Mouse (Mus musculus) forebrain, embryonic 11.5 days (tissue): ENCODE results near the gene Tbc1d2b. TPM values are rescaled to one million over a fixed set of nuclear protein-coding genes. Genes with fewer than 3 reads are reported as not detected.

ENCODE experiments used
- ATAC-seq: fragments of 200-750 bp; cut with Nextera tagmentation; replicated peaks from 2 replicates; pipeline ENCODE4 v1.8.0; 2017; ENCODE audit warnings: moderate TSS enrichment; ENCODE audit not compliant: low FRiP score
- DNase-seq: peaks from one replicate; pipeline ENCODE4 v3.0.0-alpha.2; 2017; ENCODE audit warnings: low spot score
- H3K27ac ChIP-seq: fragments of 300-500 bp; sonication (generic); 2 replicates; pipeline ENCODE4 v1.5.1; 2014; ENCODE audit warnings: low read depth, low read length
- H3K27me3 ChIP-seq: fragments of 300-500 bp; sonication (generic); 2 replicates; pipeline ENCODE4 v1.6.1; 2014; ENCODE audit warnings: mild to moderate bottlenecking, low read length, mixed read lengths; ENCODE audit not compliant: control insufficient read depth, insufficient read depth
- H3K36me3 ChIP-seq: fragments of 300-500 bp; sonication (generic); 2 replicates; pipeline ENCODE4 v1.6.1; 2014; ENCODE audit warnings: mild to moderate bottlenecking, low read length, moderate library complexity, mixed read lengths; ENCODE audit not compliant: control insufficient read depth, insufficient read depth
- H3K4me1 ChIP-seq: fragments of 300-500 bp; sonication (generic); replicated peaks from 2 replicates; pipeline ENCODE4 v1.6.1; 2014; ENCODE audit warnings: low read length, mixed read lengths; ENCODE audit not compliant: control insufficient read depth, insufficient read depth
- H3K4me2 ChIP-seq: fragments of 300-500 bp; sonication (generic); 2 replicates; pipeline ENCODE4 v1.6.1; 2014; ENCODE audit warnings: low read depth, mild to moderate bottlenecking, low read length, moderate library complexity, mixed read lengths; ENCODE audit not compliant: severe bottlenecking
- H3K4me3 ChIP-seq: fragments of 300-500 bp; sonication (generic); 2 replicates; pipeline ENCODE4 v1.5.1; 2014; ENCODE audit warnings: low read depth, low read length
- H3K9ac ChIP-seq: fragments of 300-500 bp; sonication (generic); 2 replicates; pipeline ENCODE4 v1.6.1; 2014; ENCODE audit warnings: low read length
- H3K9me3 ChIP-seq: fragments of 300-500 bp; sonication (generic); 2 replicates; pipeline ENCODE4 v1.6.1; 2016; ENCODE audit warnings: low read length, mixed read lengths; ENCODE audit not compliant: control insufficient read depth
- WGBS: fragments of 180-500 bp; shearing (Covaris S2); extraction: QIAGEN DNeasy Blood & Tissue Kit; methylation state at CpG from one replicate; pipeline ENCODE4 v1.1.7; 2014; 5-methylcytosine and 5-hydroxymethylcytosine counted together
- polyA plus RNA-seq: library from polyadenylated mRNA; unstranded; fragments of >200 nt; fragmentation: Nextera tagmentation; extraction: Ambion mirVana; gene quantifications from 2 replicates; pipeline ENCODE4 v1.2.1, GENCODE M21; 2014

Tbc1d2b gene
- polyA plus RNA-seq, 1 experiment from 2014 or later, result 11.6 TPM

- no peak for DNase-seq
- no peaks in the 10 kb centered on the region for H3K4me1 ChIP-seq
- no peak overlapping the region for H3K27ac ChIP-seq
- H3K36me3 ChIP-seq, result no peaks in the 10 kb centered on the region
- no peak overlapping the region for H3K4me2 ChIP-seq
- no peak overlapping the region for H3K4me3 ChIP-seq
- H3K27me3 ChIP-seq, result no peaks in the 10 kb centered on the region
- WGBS, result 73% methylated on average over 13 of the region's 13 CpGs
- no peaks in the 10 kb centered on the region for H3K9me3 ChIP-seq
- ATAC-seq, result no peak
- no peak overlapping the region for H3K9ac ChIP-seq
These were observed 9.8 kb downstream of the Tbc1d2b start for GRCm38 (mm10) chr9:90260600-90261375.

- Histone ChIP-seq H3K27ac (no peak overlapping the region), H3K27me3 (no peaks in the 10 kb centered on the region), H3K4me3 (no peak overlapping the region), H3K9ac (no peak overlapping the region), H3K4me1 (no peaks in the 10 kb centered on the region), H3K36me3 (no peaks in the 10 kb centered on the region), H3K4me2 (no peak overlapping the region), H3K9me3 (no peaks in the 10 kb centered on the region)
- DNase-seq (no peak), ATAC-seq (no peak)
- WGBS, result 94% methylated on average over 6 of the region's 6 CpGs
These were observed 10.5 kb downstream of the Tbc1d2b start for GRCm38 (mm10) chr9:90260079-90260478.

- Histone ChIP-seq H3K9me3 (no peaks in the 10 kb centered on the region), H3K27ac (no peak overlapping the region)
- ATAC-seq, result no peak
These were observed 11.1 kb downstream of the Tbc1d2b start for GRCm38 (mm10) chr9:90259400-90259950.

GRCm38 (mm10) chr9:90257754-90258531 lies 12.7 kb downstream of the Tbc1d2b start:
- H3K36me3 ChIP-seq, result no peaks in the 10 kb centered on the region
- no peaks in the 10 kb centered on the region for H3K9me3 ChIP-seq
- H3K9ac ChIP-seq, result no peak overlapping the region
- WGBS, result 87% methylated on average over 13 of the region's 13 CpGs
- no peak overlapping the region for H3K27ac ChIP-seq
- no peaks in the 10 kb centered on the region for H3K27me3 ChIP-seq
- ATAC-seq (no peak), DNase-seq (no peak)
- H3K4me1 ChIP-seq, result no peaks in the 10 kb centered on the region
- no peak overlapping the region for H3K4me2 ChIP-seq
- H3K4me3 ChIP-seq, result no peak overlapping the region

More at GRCm38 (mm10) chr9:90259400-90259950, 11.1 kb downstream of the Tbc1d2b start:
- Histone ChIP-seq H3K4me3 (no peak overlapping the region), H3K27me3 (no peaks in the 10 kb centered on the region), H3K4me2 (no peak overlapping the region), H3K36me3 (no peaks in the 10 kb centered on the region), H3K9ac (no peak overlapping the region), H3K4me1 (no peaks in the 10 kb centered on the region)
- WGBS, result 93% methylated on average over 12 of the region's 12 CpGs
- DNase-seq, result no peak

- no peaks in the 10 kb centered on the region for H3K36me3 ChIP-seq
- WGBS, result 81% methylated on average over 7 of the region's 7 CpGs
- no peak overlapping the region for H3K9ac ChIP-seq
- no peaks in the 10 kb centered on the region for H3K4me1 ChIP-seq
- H3K4me3 ChIP-seq, result no peak overlapping the region
- DNase-seq (no peak), ATAC-seq (no peak)
- no peaks in the 10 kb centered on the region for H3K9me3 ChIP-seq
- no peak overlapping the region for H3K4me2 ChIP-seq
- H3K27ac ChIP-seq, result no peak overlapping the region
- no peaks in the 10 kb centered on the region for H3K27me3 ChIP-seq
These were observed 13.4 kb downstream of the Tbc1d2b start for GRCm38 (mm10) chr9:90257220-90257619.

- Histone ChIP-seq H3K4me2 (no peak overlapping the region), H3K9ac (no peak overlapping the region), H3K27ac (no peak overlapping the region), H3K4me3 (no peak overlapping the region), H3K27me3 (no peaks in the 10 kb centered on the region), H3K4me1 (no peaks in the 10 kb centered on the region), H3K9me3 (no peaks in the 10 kb centered on the region), H3K36me3 (no peaks in the 10 kb centered on the region)
- 67% methylated on average over 6 of the region's 6 CpGs for WGBS
- ATAC-seq (no peak), DNase-seq (no peak)
These were observed 14.7 kb downstream of the Tbc1d2b start for GRCm38 (mm10) chr9:90255844-90256405.

- Histone ChIP-seq H3K4me1 (no peaks in the 10 kb centered on the region), H3K4me3 (no peak overlapping the region), H3K9me3 (no peaks in the 10 kb centered on the region), H3K36me3 (no peaks in the 10 kb centered on the region), H3K27ac (no peak overlapping the region), H3K9ac (no peak overlapping the region), H3K4me2 (no peak overlapping the region), H3K27me3 (no peaks in the 10 kb centered on the region)
- DNase-seq (no peak), ATAC-seq (no peak)
- 97% methylated on average over 2 of the region's 2 CpGs for WGBS
These were observed 17.4 kb downstream of the Tbc1d2b start for GRCm38 (mm10) chr9:90253181-90253580.

- Histone ChIP-seq H3K4me1 (no peaks in the 10 kb centered on the region), H3K27me3 (no peaks in the 10 kb centered on the region), H3K9me3 (no peaks in the 10 kb centered on the region), H3K27ac (no peak overlapping the region), H3K4me3 (no peak overlapping the region), H3K36me3 (no peaks in the 10 kb centered on the region), H3K4me2 (no peak overlapping the region), H3K9ac (no peak overlapping the region)
- DNase-seq, result no peak
- no peak for ATAC-seq
- 91% methylated on average over 13 of the region's 13 CpGs for WGBS
These were observed 19.4 kb downstream of the Tbc1d2b start for GRCm38 (mm10) chr9:90250964-90251750.
